Mouse (Mus musculus) cerebellum, postnatal 4 days (tissue): ENCODE measurements around the gene Kcnd3.

Experiments
- DNase-seq, 2 experiments: peaks; one replicate each; pipeline ENCODE4 v3.0.0; 2022; ENCODE audit warnings: low spot score in 2 of 2, mixed read lengths in 1 of 2

Kcnd3 gene

GRCm38 (mm10) chr3:105720514-105720913 is 268.4 kb downstream of the Kcnd3 start:
- DNase-seq = no peak

GRCm38 (mm10) chr3:105721681-105722201 is 269.6 kb downstream of the Kcnd3 start:
- no peak for DNase-seq

GRCm38 (mm10) chr3:105722510-105722909 is 270.4 kb downstream of the Kcnd3 start:
- no peak for DNase-seq
